Mouse (Mus musculus) G1E-ER4 (cell line): ENCODE results near the gene Epas1. TPM values are rescaled to one million over a fixed set of nuclear protein-coding genes. Genes with fewer than 3 reads are reported as not detected.

Experiments
- GATA1 ChIP-seq: IDR thresholded peaks from one replicate; pipeline ENCODE4 v1.8.0; 2012; ENCODE audit warnings: low read length, inconsistent platforms
- polyA plus RNA-seq: library from polyadenylated mRNA; stranded (reverse); fragments of >175 nt; gene quantifications from 2 replicates; pipeline ENCODE4 v1.2.3, GENCODE M21; 2012

Gene Epas1
- polyA plus RNA-seq, 1 experiment = not detected

- no peak for TF ChIP-seq GATA1
Measured at GRCm38 (mm10) chr17:86772929-86773588, 19.6 kb downstream of the Epas1 start.

DNA sequence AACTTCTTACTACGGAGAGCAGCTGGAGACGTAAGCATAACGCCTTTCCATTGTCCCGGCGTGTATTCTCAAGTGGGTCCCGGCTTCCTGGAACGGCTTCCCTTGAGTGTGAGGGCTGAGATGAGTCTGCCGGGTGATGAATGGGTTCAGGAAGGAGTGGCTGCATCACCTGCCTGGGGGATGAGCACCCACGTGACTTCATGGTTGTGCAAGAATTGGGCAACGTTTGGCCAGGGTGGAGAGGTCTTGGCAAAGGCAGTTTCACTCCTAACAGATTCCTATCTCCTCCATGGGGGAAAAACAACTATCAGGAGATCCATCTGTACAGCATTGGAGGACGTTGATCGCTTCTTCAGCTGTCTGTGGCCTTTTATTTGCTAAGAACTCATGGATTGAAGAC lies 23.0 kb downstream of the Epas1 start:
- no peak for TF ChIP-seq GATA1

- no peak for TF ChIP-seq GATA1
Measured at GRCm38 (mm10) chr17:86778147-86778546, 24.6 kb downstream of the Epas1 start.

- no peak for TF ChIP-seq GATA1
Measured at GRCm38 (mm10) chr17:86779191-86780130, 26.0 kb downstream of the Epas1 start.

GRCm38 (mm10) chr17:86780708-86781318 lies 27.3 kb downstream of the Epas1 start:
- TF ChIP-seq GATA1 = no peak

DNA sequence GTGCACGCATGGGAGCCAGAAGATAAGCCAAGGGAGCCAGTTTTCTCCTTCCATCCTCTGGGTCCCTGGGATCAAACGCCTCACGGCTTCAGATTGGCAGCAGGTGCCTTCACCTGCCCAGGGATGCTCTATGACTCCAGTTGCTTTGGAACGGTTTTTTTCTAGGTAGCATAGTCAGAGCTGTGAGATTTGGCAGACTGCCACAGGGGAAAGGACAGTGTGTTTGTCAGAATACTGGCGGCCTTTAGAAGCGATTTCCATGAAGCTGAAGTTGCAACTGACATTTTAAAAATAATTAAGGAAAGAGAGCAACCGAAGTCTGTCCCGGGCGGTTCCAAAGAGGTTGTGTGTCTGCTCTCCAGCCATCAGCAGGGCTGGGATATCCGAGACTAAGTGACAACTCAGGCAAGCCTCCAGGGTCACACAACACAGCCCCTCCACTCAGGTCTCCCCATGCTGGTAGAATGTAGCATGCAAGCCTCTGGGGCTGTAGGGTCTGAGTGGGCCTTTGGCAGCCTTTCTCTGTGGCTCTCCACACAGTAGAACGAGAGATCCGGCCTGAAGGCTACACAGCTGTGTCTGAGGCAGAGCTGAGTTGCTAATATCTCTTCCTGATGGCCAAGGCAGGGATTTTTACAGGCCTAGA lies 28.4 kb downstream of the Epas1 start:
- no peak for TF ChIP-seq GATA1

- TF ChIP-seq GATA1 = no peak
Measured at GRCm38 (mm10) chr17:86784405-86784977, 31.0 kb downstream of the Epas1 start.

GRCm38 (mm10) chr17:86785612-86786011 lies 32.1 kb downstream of the Epas1 start:
- no peak for TF ChIP-seq GATA1

DNA sequence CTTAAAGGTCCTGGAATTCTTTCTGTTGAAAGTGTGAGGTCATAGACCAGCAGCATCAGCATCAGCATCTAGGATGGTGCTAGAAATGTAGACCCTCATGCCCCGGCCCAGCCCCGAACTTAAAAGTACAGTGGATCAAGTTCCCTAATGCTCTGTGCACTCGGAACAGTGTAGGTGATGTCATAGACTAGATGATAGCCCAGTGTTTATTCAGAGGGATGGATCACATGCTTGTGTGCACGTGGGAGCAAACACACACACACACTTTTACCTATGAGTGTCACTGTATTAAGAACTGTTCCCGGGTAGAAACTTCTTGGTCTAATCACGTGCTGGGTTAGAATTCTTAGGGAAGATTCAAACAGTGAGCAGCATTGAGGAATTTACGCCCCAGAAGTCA lies 33.0 kb downstream of the Epas1 start:
- TF ChIP-seq GATA1 = no peak

DNA sequence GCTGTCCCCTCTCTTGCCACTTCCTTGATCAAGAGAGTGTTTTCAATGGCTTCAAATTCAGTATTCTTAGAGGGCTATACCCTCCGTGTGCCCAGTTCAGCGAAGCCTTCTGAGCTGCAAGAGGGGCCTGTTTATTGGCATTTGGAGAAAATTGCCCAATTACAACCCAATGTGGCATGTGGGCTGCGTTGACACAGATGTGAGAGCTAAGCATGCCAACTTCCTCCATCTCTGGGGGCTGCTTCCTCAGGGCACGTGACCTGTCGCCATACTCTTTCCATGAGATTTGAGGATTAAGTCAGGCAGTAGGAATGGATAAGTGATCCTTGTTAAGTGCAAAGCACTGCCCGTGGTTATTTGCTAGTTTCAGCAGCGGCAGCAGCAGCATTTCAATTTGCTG lies 34.3 kb downstream of the Epas1 start:
- no peak for TF ChIP-seq GATA1

- TF ChIP-seq GATA1 = no peak
Measured at GRCm38 (mm10) chr17:86788316-86788715, 34.8 kb downstream of the Epas1 start.

GRCm38 (mm10) chr17:86791925-86792324 lies 38.4 kb downstream of the Epas1 start:
- TF ChIP-seq GATA1 = no peak

- TF ChIP-seq GATA1 = no peak
Measured at GRCm38 (mm10) chr17:86795773-86796172, 42.3 kb downstream of the Epas1 start.

- TF ChIP-seq GATA1 = no peak
Measured at GRCm38 (mm10) chr17:86797031-86797430, 43.5 kb downstream of the Epas1 start.

- no peak for TF ChIP-seq GATA1
Measured at GRCm38 (mm10) chr17:86798460-86798859, 45.0 kb downstream of the Epas1 start.
